Mouse (Mus musculus) lung, postnatal 0 days (tissue): ENCODE data around the gene Tut1.

Experiments
- CTCF ChIP-seq: IDR thresholded peaks from 2 replicates; pipeline ENCODE4 v1.5.1; 2016; ENCODE audit warnings: antibody characterized with exemption, mild to moderate bottlenecking
- EP300 ChIP-seq: IDR thresholded peaks from 2 replicates; pipeline ENCODE4 v1.6.1; 2016; ENCODE audit warnings: antibody characterized with exemption, mild to moderate bottlenecking, control low read depth

GRCm38 (mm10) chr19:8936736-8937135 lies 16.9 kb upstream of the Tut1 start:
- TF ChIP-seq CTCF: no peak
- TF ChIP-seq EP300: no peak
